Mouse (Mus musculus) hindbrain, embryonic 11.5 days (tissue): Measurements from ENCODE around the gene Drc3. TPM values are rescaled to one million over a fixed set of nuclear protein-coding genes. Genes with fewer than 3 reads are reported as not detected.

ENCODE experiments used
- ATAC-seq: fragments of 200-750 bp; cut with Nextera tagmentation; 2 replicates; pipeline ENCODE4 v1.8.0; 2017; ENCODE audit warnings: mild to moderate bottlenecking, moderate TSS enrichment, moderate library complexity; ENCODE audit not compliant: low FRiP score
- DNase-seq: peaks from one replicate; pipeline ENCODE4 v3.0.0-alpha.2; 2015; ENCODE audit warnings: low spot score
- H3K27ac ChIP-seq: fragments of 300-500 bp; sonication (generic); 2 replicates; pipeline ENCODE4 v1.5.1; 2014; ENCODE audit warnings: mild to moderate bottlenecking, low read depth, low read length
- H3K27me3 ChIP-seq: fragments of 300-500 bp; sonication (generic); 2 replicates; pipeline ENCODE4 v1.6.1; 2014; ENCODE audit warnings: mild to moderate bottlenecking, low read length, moderate library complexity, mixed read lengths; ENCODE audit not compliant: control insufficient read depth, insufficient read depth
- H3K36me3 ChIP-seq: fragments of 300-500 bp; sonication (generic); 2 replicates; pipeline ENCODE4 v1.6.1; 2014; ENCODE audit warnings: mild to moderate bottlenecking, low read length, moderate library complexity, mixed read lengths; ENCODE audit not compliant: control insufficient read depth, insufficient read depth
- H3K4me1 ChIP-seq: fragments of 300-500 bp; sonication (generic); replicated peaks from 2 replicates; pipeline ENCODE4 v1.6.1; 2014; ENCODE audit warnings: low read length, mixed read lengths; ENCODE audit not compliant: control insufficient read depth, insufficient read depth
- H3K4me2 ChIP-seq: fragments of 300-500 bp; sonication (generic); replicated peaks from 2 replicates; pipeline ENCODE4 v1.6.1; 2014; ENCODE audit warnings: mild to moderate bottlenecking, low read depth, low read length
- H3K4me3 ChIP-seq: fragments of 300-500 bp; sonication (generic); 2 replicates; pipeline ENCODE4 v1.5.1; 2014; ENCODE audit warnings: low read depth, low read length
- H3K9ac ChIP-seq: fragments of 300-500 bp; sonication (generic); 2 replicates; pipeline ENCODE4 v1.6.1; 2014; ENCODE audit warnings: low read depth, low read length
- H3K9me3 ChIP-seq: fragments of 300-500 bp; sonication (generic); 2 replicates; pipeline ENCODE4 v1.6.1; 2016; ENCODE audit warnings: low read length; ENCODE audit not compliant: control insufficient read depth
- WGBS: fragments of 180-500 bp; shearing (Covaris S2); extraction: QIAGEN DNeasy Blood & Tissue Kit; methylation state at CpG from one replicate; pipeline ENCODE4 v1.1.7; 2014; 5-methylcytosine and 5-hydroxymethylcytosine counted together
- polyA plus RNA-seq: library from polyadenylated mRNA; unstranded; fragments of >200 nt; fragmentation: Nextera tagmentation; extraction: Ambion mirVana; gene quantifications from 2 replicates; pipeline ENCODE4 v1.2.1, GENCODE M21; 2014

Gene Drc3
- polyA plus RNA-seq, 1 experiment from 2014 or later: 7.0 TPM

DNA sequence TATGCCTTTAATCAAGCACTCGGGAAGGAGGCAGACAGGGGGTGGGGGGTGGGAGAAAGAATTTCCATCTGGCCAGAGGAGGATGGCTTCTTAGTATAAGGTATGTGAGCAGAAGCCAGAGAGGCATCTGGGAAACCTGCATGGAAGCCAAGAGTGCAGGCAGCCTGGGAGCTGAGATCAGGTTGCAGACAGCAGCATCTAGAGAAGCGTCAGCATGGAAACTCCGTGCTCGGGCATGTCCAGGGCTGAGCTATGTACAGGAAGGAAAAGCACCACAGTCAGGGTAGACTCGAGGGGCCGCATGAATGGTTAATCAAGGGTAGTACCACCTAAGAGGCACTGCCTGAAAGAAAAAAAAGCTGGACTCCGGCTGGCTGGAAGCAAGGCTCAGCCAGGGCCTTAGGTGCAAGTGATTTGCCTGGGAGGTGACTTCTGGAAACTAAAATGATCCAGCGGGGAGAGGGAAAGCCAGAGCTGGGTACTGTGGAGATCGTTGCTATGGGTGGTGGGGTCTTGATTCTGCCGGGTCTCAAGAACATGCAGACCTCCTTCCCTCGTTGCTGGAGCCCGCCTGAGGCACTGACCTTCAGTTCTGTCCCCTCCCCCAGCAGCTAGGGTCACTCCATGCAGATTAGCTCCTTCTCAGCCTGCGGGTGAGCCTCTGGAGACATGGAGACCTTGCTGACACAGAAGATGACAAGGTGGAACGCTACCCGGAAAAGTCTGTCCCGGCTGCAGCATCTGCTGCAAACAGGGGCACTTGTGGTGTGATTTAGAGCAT is 13.3 kb downstream of the Drc3 start:
- WGBS: 42% methylated on average over 16 of the region's 16 CpGs
- no peak overlapping the region for H3K9ac ChIP-seq

DNA sequence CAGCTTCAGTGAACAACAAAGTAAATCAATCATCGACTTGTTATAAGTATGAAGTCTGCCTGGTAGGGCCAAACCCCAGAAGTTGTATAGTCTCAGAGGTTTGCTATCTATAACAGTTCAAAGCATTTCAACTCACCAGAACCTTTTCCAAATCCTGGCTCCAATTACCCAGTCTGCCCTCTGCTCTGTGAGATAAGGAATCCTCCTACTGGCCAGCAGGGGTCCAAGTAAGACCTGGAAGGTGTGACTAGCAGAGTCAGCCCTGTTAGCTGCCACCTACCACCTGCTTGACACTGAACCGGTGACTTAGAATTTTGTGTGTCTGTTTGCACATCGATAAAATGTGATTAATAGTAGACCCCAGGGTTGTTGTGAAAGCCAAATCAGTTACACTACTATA is 14.1 kb downstream of the Drc3 start:
- 88% methylated on average over 3 of the region's 3 CpGs for WGBS
- no peaks in the 10 kb centered on the region for H3K27me3 ChIP-seq
- H3K4me2 ChIP-seq: no peak overlapping the region
- no peaks in the 10 kb centered on the region for H3K9me3 ChIP-seq
- no peak overlapping the region for H3K9ac ChIP-seq
- no peaks in the 10 kb centered on the region for H3K36me3 ChIP-seq
- no peak overlapping the region for H3K4me3 ChIP-seq
- H3K4me1 ChIP-seq: peaks cover 3% of the 10 kb centered on the region; the same call in 1 of the 2 replicates
- ATAC-seq: no peak
- no peak overlapping the region for H3K27ac ChIP-seq
- no peak for DNase-seq

More for the DNA sequence above, 13.3 kb downstream of the Drc3 start:
- Histone ChIP-seq H3K9me3 (no peaks in the 10 kb centered on the region), H3K36me3 (no peaks in the 10 kb centered on the region), H3K4me2 (no peak overlapping the region), H3K4me3 (no peak overlapping the region), H3K27ac (0 out of 2 replicates have a peak overlapping the region, but pooled peaks have one; percentile 49), H3K27me3 (no peaks in the 10 kb centered on the region), H3K4me1 (peaks cover 3% of the 10 kb centered on the region; the same call in 1 of the 2 replicates)
- DNase-seq (peak; percentile 18), ATAC-seq (no peak)

GRCm38 (mm10) chr11:60368909-60369308 is 15.8 kb downstream of the Drc3 start:
- Histone ChIP-seq H3K4me3 (no peak overlapping the region), H3K9me3 (no peaks in the 10 kb centered on the region), H3K4me1 (peaks cover 3% of the 10 kb centered on the region; the same call in 1 of the 2 replicates), H3K36me3 (no peaks in the 10 kb centered on the region), H3K4me2 (no peak overlapping the region), H3K27me3 (no peaks in the 10 kb centered on the region), H3K9ac (no peak overlapping the region), H3K27ac (no peak overlapping the region)
- WGBS: 78% methylated on average over 4 of the region's 4 CpGs
- ATAC-seq: no peak
- no peak for DNase-seq

DNA sequence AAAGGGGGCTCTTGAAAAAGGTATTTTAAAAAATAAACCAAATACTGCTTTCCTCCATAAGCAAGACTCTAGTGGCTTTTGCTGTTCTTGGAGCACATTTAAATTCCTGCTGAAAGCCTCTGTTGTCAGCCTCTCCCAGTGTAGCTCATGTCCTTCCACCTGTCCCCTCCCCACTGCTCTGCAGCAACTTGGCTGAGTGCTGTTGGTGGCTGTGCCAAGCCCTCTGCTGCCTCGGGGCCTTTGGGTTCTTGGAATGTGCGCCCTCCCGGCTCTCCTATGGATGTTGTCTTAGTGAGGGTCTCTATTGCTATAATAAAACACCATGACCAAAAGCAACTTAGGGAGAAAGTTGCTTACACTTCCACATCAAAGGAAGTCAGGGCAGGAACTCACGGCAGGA is 16.3 kb downstream of the Drc3 start:
- H3K9me3 ChIP-seq: no peaks in the 10 kb centered on the region
- H3K4me2 ChIP-seq: no peak overlapping the region
- ATAC-seq: no peak
- H3K27me3 ChIP-seq: no peaks in the 10 kb centered on the region
- H3K4me1 ChIP-seq: peaks cover 3% of the 10 kb centered on the region; the same call in 1 of the 2 replicates
- no peak overlapping the region for H3K9ac ChIP-seq
- 70% methylated on average over 4 of the region's 4 CpGs for WGBS
- H3K4me3 ChIP-seq: no peak overlapping the region
- H3K36me3 ChIP-seq: no peaks in the 10 kb centered on the region
- no peak for DNase-seq
- H3K27ac ChIP-seq: no peak overlapping the region

DNA sequence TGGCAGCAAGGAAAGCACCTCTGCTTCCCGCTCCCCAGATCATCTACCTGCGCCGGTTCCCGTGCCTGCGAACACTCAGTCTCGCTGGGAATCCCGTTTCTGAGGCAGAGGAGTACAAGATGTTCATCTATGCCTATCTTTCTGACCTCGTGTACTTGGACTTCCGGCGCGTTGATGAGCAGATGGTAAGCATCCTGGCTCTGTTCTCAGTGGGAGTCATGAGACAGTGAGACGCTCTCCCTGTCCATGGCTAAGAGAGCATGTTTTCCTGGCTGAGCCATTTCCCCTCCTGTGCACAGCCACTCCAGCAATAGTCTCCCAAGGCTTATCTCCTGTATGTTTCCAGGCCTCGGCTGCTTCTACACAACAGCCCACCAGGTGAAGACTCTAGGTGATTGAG is 17.3 kb downstream of the Drc3 start:
- ATAC-seq (no peak), DNase-seq (no peak)
- Histone ChIP-seq H3K9me3 (no peaks in the 10 kb centered on the region), H3K9ac (no peak overlapping the region), H3K4me2 (no peak overlapping the region), H3K4me1 (peaks cover 3% of the 10 kb centered on the region; the same call in 1 of the 2 replicates), H3K27me3 (no peaks in the 10 kb centered on the region), H3K36me3 (no peaks in the 10 kb centered on the region), H3K4me3 (no peak overlapping the region), H3K27ac (no peak overlapping the region)
- WGBS: 91% methylated on average over 13 of the region's 13 CpGs

- Histone ChIP-seq H3K4me3 (no peak overlapping the region), H3K4me1 (no peaks in the 10 kb centered on the region), H3K27ac (no peak overlapping the region), H3K36me3 (no peaks in the 10 kb centered on the region), H3K27me3 (no peaks in the 10 kb centered on the region), H3K4me2 (no peak overlapping the region), H3K9me3 (no peaks in the 10 kb centered on the region), H3K9ac (no peak overlapping the region)
- DNase-seq (no peak), ATAC-seq (no peak)
- WGBS: 88% methylated on average over 6 of the region's 6 CpGs
Measured at GRCm38 (mm10) chr11:60374481-60374880, 21.4 kb downstream of the Drc3 start.

- ATAC-seq: no peak
- WGBS: 94% methylated on average over 6 of the region's 6 CpGs
- peaks cover 7% of the 10 kb centered on the region; the same call in 1 of the 2 replicates for H3K4me1 ChIP-seq
- no peak overlapping the region for H3K9ac ChIP-seq
- no peak overlapping the region for H3K27ac ChIP-seq
- peaks cover 2% of the 10 kb centered on the region; the same call in 1 of the 2 replicates for H3K27me3 ChIP-seq
- H3K36me3 ChIP-seq: no peaks in the 10 kb centered on the region
- DNase-seq: no peak
- no peak overlapping the region for H3K4me3 ChIP-seq
- no peaks in the 10 kb centered on the region for H3K9me3 ChIP-seq
- no peak overlapping the region for H3K4me2 ChIP-seq
Measured at GRCm38 (mm10) chr11:60383518-60383917, 30.4 kb downstream of the Drc3 start.

DNA sequence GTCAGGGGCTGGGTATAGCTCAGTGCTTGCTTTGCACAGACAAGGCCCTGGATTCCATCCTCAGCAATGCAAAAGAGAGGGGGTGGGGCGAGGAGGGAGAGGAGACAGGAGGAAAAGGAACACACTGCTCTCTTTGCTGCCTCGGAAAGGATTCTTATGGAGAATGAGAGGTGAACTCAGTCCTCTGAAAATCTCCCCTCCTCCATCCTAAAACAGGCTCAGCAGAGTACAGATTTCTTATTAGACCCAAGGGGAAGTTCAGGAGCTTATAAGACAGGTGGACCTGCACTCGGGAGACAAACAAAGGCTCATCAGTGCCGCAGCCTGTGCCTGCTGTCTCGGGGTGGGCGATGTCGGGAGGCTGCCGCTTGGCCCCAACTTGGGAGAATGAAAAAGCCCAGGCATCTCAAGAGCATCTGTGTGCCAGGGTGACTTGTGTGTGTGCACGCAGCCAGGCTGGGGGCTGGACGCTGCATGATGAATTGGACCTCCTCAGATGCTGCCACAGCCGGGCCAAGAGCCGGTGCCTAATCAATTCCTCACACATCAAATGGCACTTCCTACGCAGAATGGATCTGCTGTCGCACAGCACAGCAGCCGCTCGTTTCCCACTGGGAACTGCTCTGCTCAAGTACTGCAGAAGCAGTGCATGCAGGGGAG is 31.8 kb downstream of the Drc3 start:
- ATAC-seq (peak; percentile 78), DNase-seq (peak; percentile 63)
- peaks cover 7% of the 10 kb centered on the region; the same call in 1 of the 2 replicates for H3K4me1 ChIP-seq
- peak overlapping the region; percentile 87 for H3K27ac ChIP-seq
- WGBS: 1% methylated on average over 16 of the region's 16 CpGs
- no peaks in the 10 kb centered on the region for H3K9me3 ChIP-seq
- peak overlapping the region; percentile 44 for H3K4me2 ChIP-seq
- H3K4me3 ChIP-seq: no peak overlapping the region
- peak overlapping the region; percentile 64 for H3K9ac ChIP-seq
- peaks cover 2% of the 10 kb centered on the region; the same call in 1 of the 2 replicates for H3K27me3 ChIP-seq
- H3K36me3 ChIP-seq: no peaks in the 10 kb centered on the region
